Mouse (Mus musculus) embryo, embryonic 11.5 days (tissue): ENCODE data around the gene Gtpbp1.
"Not testable (repeated sequence)": the region's sequence is repeated elsewhere in the genome, so short reads cannot be mapped to it uniquely, and the experiment has no call there.

Source experiments
- DNase-seq: peaks from one replicate; pipeline ENCODE4 v3.0.0-alpha.2; 2012; ENCODE audit warnings: low read depth, low spot score

Gtpbp1 gene

DNA sequence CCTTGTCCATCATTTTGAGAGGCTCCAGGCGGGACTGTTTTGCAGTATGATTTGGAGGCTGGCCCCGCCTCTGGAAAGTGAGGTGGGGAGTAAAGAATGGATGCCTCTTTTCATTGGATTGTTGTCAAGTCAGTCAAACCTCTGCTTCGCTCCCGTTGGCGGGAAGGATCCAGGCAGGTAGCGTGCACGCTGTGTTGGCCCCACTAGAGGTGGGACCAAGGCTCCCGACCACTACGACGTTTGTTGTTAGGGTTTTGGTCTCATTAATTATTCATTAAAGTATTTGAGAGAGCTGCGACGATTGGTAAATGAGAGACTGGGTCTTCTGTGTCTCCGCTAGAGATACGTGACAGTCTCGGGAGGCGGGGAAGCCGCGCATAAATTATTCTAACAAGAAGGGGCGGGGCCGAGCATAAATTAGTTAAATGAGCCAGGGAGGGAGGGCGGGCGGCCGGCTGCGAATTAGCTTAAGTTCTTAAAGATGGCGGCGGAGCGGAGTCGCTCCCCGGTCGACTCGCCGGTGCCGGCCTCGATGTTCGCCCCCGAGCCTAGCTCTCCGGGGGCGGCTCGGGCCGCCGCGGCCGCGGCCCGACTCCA is at the start of gene Gtpbp1:
Gtpbp1 (plus strand) TSS at position 420 of the 597 bp plus-strand sequence.
- peak; percentile 98 for DNase-seq

DNA sequence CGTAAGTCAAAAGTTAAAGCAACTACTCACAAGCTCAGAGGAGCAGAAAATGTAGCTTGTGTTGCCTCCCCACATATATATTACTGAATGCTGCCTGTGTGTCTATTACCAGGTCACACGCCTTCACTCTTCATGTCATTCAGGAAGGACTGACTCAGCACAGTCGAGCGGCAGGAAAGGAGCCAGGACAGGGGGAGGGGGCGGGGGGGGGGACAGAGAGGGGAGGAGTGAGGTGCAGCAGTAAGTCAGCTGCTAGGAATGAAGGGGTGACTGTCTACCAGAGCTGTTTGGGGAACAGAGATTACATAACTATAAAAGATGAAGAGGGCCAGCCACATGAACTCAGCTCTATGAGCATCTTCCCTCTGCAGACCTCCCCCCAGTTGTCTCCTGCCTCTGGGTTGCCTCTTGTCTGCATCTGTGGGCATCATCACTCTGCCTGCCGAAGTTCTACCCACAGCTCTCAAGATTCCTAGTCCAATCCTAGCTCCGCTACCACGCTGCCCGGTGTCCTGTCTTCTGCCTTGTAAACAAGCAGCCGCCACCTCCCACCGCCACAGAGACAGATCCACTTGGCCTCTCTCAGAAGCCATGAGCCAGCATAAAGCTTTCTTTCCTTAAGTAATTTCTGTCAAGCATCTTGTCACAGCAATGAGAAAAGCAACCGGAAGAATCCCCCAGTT is 49.4 kb upstream of the Gtpbp1 start:
- DNase-seq: no peak

DNA sequence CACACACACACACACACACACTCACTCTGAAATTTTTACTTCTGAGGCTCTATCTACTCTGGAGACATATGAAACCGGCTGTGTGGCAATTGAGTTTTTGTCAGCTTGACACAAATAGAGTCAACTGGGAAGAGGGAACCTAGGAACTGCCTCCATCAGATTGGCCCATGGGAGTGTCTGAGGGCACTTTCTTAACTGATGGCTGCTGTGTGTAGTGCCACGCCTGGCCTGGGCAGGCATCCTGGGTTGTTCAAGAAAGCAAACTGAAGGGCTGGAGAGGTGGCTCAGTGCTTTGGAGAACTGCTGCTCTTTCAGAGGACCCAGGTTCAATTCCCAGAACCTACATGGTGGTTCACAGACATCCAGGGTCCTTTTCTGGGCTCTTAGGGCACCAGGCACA is 45.2 kb upstream of the Gtpbp1 start:
- DNase-seq: no peak

DNA sequence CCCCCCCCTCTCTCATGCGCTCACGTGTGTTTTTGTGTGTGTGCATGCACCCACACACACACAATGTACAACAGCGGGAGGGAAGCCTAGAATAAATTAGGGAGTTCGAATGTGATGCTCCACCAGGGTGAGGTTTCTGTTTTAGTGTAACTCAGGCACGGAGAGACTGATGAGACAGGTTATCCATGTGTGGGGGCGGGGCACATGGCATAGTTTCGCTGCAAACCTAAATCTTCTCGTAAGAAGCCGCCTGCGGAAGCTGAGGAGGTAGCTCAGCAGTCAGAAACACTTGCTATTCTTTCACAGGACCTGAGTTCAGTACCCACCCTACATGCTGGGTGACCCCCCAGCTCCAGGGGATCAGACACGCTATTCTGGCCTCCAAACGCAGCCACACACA is 42.5 kb upstream of the Gtpbp1 start:
- no peak for DNase-seq

DNA sequence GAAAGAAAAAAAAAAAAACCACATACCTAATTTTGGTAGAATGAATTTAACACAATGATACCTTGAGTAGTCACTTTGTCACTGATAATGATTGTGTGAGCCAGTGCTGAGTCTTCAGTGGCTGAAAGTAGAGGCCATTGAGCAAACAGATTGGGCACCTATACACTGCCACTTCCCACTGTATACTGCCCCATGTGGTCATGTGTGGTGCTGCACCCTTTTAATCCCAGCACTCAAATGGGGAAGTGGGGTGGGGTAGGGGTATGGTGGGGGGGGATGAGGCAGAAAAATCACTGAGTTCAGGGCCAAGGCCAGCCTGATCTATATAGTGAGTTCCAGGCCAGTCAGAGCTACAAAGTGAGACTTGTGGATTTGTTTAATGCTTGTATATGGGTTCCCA is 40.1 kb upstream of the Gtpbp1 start:
- no peak for DNase-seq

DNA sequence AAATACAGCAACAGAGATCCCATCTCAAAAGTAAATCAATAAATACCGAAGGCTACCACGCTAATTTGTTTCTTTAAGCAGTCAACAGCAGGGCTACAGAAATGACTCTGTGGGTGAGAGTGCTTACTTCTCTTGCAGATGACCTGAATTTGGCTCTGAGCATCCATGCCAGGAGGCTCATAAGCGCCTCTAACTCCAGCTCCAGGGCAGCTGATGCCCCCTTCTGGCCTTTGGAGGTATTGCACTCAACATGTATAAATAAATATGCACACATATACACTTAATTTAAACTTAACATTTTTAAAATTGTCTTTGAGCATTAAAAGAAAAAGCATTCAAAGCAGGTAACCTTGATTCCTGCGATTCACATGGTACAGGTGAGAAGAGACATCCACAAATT is 39.2 kb upstream of the Gtpbp1 start:
- no peak for DNase-seq

DNA sequence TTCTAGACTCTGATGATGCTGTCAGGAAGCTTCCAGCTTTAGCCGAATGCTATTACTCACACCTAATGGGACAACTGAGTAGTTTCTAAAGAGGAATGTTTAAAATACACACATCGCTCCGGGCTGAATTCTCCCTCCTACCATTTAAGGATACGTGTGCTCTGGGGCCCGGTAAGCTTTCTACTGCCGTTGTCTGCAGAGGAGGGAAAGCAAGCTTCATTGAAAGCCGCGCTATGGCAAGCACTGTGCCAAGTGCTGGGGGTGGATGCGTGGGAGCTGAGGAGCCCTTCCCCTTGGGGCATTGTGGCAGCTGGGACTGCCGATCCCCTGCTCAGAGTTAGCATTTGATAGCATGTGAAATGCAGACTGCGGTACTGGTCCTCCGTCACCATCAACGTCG is 34.2 kb upstream of the Gtpbp1 start:
- DNase-seq: no peak

DNA sequence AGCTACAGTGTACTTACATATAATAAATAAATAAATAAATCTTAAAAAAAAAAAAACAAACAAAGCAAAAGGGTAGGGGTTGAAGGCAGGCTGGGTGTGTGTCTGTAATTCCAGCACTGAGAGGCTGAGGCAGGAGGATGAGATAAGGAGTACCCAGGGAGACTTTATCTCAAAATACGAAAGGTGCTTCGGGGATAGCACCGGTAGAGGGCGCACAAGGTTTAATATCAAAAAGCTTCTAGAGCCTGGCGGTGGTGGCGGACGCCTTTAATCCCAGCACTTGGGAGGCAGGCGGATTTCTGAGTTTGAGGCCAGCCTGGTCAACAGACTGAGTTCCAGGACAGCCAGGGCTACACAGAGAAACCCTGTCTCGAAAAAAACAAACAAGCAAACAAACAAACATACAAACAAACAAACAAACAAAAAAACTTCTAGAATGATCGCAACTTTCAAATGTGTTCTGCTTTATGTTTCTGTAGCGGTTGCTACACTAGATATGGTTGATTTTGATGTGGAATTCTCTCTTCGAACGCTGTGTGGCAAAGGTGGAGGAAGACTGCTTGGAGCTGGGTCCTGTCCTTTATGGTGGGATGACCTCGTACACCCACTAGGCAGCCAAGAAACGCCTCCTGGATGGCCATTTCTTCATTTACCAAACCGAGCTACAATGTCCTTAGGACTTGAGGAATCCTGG is 32.7 kb upstream of the Gtpbp1 start:
- peak; percentile 80 for DNase-seq

DNA sequence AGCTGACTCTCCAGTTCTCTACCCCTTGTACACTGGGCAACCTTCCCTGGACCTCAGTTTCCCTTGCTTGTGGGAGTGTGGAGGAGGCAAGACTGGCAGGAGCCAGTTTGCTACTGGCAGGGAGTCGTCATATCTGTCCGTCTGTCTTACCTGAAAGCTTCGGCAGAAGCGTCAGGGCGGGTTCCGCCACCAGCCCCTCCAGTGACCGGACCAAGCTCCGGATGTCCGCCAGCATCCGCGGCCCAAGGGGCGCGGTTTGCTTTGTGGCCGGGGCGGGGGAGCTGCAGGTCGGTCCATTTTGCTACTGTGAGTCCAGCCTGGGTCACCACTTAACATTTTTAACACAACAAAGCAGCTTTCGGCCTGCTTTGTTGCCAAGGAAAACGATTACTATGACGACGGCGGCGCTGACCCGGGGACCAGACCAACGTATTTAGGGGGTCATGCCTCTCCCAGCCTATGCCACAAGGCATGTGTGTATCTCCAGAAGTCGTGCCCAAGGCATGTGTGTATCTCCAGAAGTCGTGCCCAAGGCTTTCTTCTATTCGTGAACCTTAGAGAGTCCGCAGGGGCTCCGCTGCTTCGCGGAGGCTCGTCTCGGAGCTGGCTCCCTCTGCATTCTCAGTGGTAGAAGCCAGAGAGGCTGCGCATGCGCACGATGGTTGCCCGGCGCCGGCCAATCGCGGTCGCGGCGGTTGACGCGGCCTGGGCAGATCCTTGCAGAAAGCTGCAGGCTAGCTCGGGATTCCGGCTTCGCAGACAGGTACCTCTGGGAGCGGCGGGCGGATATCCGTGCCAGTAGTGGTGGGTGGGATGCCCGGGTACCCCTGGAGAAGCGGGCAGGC is 31.9 kb upstream of the Gtpbp1 start, which contains the start of the genes Fam227a and Cby1:
Fam227a (minus strand) TSS at position 426 of the 845 bp plus-strand sequence.
Cby1 (plus strand) TSS at position 669 of the 845 bp plus-strand sequence.
- peak; percentile 92 for DNase-seq

DNA sequence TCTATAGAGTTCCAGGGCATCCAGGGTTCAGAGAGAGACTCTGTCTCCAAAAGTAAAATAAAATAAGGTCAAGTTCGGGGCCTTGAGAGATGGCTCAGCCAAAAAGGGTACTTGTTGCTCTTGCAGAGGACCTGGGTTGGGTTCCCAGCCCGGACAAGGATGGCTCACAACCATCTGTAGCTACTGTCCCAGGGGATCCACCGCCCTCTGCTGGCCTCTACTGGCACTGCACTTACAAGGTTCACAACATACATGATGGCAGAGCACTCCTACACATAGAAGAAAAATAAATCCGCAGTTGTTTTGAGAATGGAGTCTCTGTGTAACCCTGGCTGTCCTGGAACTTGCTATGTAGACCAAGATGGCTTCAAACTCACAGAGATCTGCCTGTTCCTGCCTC is 28.8 kb upstream of the Gtpbp1 start:
- no peak for DNase-seq

DNA sequence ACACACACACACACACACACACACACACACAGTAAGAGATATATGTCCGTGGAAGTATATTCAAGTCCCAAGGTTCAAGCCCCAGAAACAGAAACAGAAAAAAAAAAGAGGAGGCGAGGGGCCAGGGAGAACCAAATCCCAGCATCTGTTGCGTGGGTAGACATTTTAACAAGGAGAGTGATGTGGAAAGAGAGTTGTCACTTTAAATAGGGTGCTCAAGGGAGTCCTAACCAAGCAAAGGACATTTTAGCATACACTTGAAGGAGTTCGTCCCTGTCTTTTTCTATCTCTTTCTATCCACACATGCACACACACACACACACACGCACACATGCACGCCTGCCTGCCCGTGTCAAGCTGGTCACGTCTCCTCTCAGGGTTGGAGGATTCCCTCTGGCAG is 26.0 kb upstream of the Gtpbp1 start:
- DNase-seq: no peak

DNA sequence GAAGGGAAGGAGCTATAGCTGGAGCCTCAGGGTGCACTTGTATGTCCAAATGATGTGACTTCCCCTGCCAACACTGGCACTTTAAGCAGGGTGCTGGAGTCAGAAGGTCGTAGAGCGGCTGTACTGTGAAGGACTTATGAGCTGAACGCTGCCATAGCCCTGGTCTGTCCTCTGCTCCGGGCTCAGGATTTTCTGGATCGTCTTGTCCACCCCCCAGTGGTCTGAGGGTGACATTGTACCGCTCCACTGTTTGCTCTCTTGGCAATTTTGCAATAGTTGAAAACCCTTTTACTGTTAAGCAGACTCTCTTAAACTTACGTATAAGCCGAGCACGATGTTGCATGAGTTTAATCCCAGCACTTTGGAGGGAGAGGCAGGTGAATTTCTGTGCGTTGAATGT is 21.4 kb upstream of the Gtpbp1 start:
- no peak for DNase-seq

DNA sequence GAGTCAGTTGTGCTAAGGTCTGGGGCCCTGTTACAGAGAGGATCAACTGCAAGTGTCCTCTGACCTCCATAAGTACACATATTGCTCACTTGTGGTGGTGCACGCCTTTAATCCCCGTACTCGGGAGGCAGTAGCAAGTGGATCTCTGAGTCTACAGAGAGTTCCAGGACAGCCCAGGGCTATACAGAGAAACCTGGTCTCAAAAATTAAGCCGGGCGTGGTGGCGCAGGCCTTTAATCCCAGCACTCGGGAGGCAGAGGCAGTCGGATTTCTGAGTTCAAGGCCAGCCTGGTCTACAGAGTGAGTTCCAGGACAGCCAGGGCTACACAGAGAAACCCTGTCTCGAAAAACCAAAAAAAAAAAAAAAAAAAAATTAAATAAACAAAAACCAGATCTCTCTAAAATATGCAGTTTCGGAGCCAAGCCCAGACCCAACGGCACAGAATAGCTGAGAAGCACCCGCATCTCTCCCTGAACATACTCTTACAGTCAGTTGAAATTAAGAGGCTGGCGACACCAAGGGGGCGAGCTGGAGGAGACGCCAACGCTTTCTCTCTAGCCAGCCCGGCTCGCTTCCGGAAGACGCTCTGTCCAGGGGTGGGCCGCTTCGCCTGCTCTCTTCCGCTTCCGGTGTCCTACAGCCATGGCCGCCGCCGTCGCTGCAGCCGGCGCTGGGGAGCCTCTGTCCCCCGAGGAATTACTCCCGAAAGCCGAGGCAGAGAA is 20.2 kb upstream of the Gtpbp1 start, which contains the start of gene Tomm22:
Tomm22 (plus strand) TSS at position 613 of the 723 bp plus-strand sequence.
- peak; percentile 79 for DNase-seq

DNA sequence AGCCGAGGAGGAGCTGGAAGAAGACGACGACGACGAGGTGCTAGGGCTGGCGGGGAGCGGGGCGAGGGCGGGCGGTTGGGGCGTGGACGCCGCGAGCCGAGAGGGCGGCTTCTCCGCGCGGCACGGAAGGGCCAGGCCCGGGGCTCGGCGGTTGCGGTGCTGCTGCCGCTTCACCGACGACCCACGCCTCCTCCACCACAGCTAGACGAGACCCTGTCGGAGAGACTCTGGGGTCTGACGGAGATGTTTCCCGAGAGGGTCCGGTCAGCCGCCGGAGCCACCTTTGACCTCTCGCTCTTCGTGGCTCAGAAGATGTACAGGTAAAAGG is 19.7 kb upstream of the Gtpbp1 start:
- no peak for DNase-seq

DNA sequence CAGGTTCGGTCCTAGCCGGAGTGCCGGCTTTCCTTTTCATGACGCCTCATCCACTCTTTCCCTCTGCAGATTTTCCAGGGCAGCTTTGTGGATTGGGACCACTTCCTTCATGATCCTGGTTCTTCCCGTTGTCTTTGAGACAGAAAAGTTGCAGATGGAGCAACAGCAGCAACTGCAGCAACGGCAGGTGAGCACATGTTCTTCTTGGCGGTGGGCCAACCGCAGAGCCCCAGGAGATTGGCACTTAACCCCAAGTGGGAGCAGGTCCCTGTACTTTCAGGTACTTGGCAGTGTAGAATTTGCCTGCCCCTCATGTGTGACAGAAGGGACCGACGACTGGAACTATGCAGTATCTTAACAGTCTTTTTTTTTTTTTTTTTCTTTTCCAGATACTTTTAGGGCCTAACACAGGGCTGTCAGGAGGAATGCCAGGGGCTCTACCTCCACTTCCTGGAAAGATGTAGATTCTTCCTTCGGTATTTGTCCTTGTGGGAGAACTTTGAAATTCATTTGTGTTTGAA is 18.8 kb upstream of the Gtpbp1 start:
- not testable (repeated sequence) for DNase-seq

DNA sequence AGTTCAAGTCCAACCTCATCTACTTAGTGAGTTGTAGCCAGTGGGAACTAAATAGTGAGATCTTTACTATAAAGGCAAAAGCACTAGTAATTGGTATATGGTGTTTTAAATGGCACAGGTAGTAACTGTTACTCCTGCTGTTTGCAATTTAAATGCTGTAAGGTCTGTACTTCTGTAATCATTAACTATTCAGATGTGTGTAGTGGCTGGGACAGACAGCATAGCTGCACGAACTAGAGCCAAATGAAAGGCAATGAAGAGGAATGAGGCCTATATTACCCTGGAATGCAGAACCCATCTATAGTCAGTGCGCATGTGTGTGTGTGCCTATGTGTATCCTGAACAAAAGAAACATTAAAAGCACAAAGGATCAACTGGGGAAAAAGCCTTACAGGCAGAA is 12.7 kb upstream of the Gtpbp1 start:
- no peak for DNase-seq

DNA sequence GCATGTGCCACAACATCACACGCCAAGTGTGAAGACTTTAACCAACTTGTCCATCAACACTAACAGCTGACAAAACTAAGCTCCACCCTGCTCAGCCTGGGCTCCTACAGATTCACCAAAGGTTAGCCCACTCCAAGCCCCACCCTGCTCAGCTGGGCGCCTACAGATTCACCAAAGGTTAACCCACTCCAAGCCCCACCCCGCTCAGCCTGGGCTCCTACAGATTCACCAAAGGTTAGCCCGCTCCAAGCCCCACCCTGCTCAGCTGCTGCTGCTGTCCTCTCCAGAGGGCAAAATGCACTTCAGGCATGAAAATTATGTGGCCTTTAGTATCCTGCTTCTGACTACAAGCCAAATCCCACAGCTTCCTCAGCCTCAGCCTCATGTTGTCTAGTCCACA is 8.7 kb upstream of the Gtpbp1 start:
- no peak for DNase-seq

DNA sequence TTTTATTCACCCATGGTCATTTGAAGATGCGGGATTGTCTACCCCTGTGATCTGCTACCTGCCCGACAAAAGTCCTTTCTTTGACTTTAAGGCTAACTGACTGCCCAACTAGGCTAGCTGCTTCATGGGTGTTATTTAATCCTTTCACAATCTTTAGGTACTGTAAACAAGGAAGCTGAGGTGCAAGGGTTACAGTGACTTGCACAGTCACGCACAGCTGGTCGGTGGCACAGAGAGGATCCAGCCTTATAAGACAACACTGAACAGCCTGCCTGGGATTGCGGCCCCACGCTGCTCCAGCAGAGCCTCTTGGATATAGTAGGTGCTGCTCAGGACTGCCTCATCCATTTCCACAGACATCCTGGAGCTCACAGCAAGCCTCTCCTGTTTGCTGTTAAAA is 7.5 kb upstream of the Gtpbp1 start:
- DNase-seq: no peak

DNA sequence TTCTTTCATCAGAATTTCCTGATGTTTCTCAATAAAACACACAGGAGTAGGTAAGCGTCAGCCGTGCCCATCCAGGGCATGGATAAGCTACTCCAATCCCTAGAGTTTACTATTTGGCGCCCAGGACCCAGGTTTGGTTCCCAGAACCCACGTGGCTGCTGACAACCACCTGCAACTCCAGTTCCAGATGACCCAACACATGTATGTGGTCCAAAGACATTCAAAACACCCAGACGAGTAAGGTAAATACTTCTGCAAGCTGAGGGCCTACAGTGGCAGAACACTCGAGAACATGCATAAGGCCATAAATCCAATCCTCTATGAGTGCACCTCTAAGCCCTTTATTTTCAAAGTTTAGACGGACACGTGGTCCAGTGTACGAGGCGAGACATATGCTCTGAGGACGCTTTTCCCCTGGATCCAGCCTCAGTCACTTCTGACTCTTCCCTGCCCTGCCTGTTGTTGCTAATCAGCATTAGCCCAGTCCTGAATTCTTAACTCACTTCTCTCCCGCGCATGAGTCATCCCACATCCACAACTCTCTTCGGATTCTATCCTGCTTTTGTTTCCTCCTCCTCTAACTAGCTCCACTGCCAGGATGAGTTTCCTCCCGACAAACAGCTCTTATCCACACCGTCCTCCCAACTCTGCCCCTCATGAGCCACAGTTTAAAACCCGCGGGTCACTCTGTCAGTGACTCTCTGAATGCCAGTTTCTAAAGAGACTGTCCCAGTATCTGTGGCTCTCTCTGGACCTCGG is 6.8 kb upstream of the Gtpbp1 start:
- no peak for DNase-seq

DNA sequence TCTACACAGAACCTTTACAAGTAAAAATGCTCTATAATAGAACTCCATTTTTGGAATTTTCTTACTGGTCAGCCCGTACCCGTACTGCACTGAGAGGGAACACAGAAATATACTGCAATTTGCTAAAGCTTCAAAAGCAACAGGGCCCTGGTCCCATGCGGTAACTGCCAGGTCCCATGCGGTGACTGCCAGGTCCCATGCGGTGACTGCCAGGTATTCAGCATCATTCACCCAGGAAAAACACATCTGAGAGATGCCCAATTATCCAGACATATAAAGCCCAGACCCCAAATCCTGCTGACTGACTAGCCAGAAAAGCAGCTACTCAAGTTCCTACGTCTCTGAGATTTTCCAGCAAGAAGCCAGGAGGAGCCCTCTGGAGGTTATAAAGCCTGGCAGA is 6.0 kb upstream of the Gtpbp1 start:
- DNase-seq: no peak
